ENCODE assay signal across 19 mouse cellular contexts in the genomic region with DNA sequence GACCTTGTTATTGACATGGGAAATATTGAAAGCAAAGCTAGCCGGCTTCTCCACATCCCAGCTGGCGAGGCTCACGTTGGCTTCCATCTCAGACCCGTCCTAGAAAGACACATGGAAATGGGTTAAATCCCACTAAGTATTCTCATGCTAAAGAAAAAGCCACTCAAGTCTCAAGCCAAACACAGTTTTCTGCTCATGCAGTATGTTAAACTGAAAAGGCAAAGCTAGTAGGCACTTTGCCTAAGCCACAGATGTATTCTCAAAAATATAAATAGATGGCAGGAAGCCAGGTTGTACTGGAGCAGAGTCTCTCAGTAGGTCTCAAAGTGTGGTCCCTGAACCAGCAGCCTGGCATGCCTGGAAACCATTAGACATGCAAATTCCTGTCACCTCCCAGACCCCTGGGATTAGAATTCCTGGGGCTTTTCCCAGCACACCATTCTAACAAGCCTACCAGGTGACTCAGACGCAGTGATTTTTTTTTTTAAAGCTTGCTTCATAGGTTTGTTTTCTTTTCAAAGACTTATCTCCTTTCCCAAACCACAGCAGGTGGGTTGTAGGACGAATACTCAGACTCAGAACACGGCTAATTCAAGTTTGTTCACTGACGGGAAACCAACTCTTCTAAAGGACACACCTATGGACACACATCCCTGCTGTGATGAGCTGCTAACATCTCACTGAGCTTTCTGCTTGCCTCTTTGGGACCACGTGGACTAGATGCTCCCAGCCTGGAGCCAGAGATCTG. TPM values are rescaled to one million over a fixed set of nuclear protein-coding genes. Genes with fewer than 3 reads are reported as not detected.
DNase-seq lines count a peak whose midpoint lies in the region; ATAC-seq lines count a peak whose summit lies in the region.
"Had no signal": no experiment of that assay in that cellular context is flagged by ENCODE, and none has a peak within 500 bp of the region (broad histone marks: within the 10 kb centered on the region; RNA-seq: fewer than 3 reads in every experiment).

No protein-coding gene starts in this region.

- H3K4me1 ChIP-seq in forebrain, embryonic 14.5 days (ENCODE audit: control insufficient read depth, insufficient read depth, low read length), result no peaks in the 10 kb centered on the region
- no peaks in the 10 kb centered on the region for H3K4me1 ChIP-seq in forebrain, embryonic 16.5 days (replicated peaks; ENCODE audit: control insufficient read depth, insufficient read depth, low read length)
- H3K4me1 ChIP-seq in midbrain, embryonic 11.5 days (ENCODE audit: control insufficient read depth, insufficient read depth, low read length), result no peaks in the 10 kb centered on the region
- no peaks in the 10 kb centered on the region for H3K4me1 ChIP-seq in midbrain, embryonic 10.5 days
- H3K4me1 ChIP-seq in embryonic facial prominence, embryonic 14.5 days (ENCODE audit: control insufficient read depth, insufficient read depth, low read length), result peaks cover 10% of the 10 kb centered on the region; the same call in 1 of the 2 replicates
- H3K4me1 ChIP-seq: forebrain, embryonic 12.5 days; heart, embryonic 12.5 days; hindbrain, embryonic 15.5 days; liver, embryonic 12.5 days had no signal

- no peak for ATAC-seq in forebrain, embryonic 14.5 days
- no peak for ATAC-seq in forebrain, embryonic 16.5 days
- no peak for ATAC-seq in midbrain, embryonic 11.5 days (ENCODE audit: low FRiP score)
- ATAC-seq in embryonic facial prominence, embryonic 14.5 days (ENCODE audit: low read depth), result peak; percentile 53
- ATAC-seq in cerebellum, adult (ENCODE audit: insufficient number of reproducible peaks, low FRiP score, low TSS enrichment), result no peak
- ATAC-seq: intestine, embryonic 16.5 days; liver, embryonic 12.5 days had no signal

- 55% methylated on average over 9 of the region's 9 CpGs for WGBS in forebrain, embryonic 14.5 days
- 48% methylated on average over 9 of the region's 9 CpGs for WGBS in forebrain, embryonic 16.5 days
- 55% methylated on average over 9 of the region's 9 CpGs for WGBS in midbrain, embryonic 11.5 days
- 59% methylated on average over 9 of the region's 9 CpGs for WGBS in midbrain, embryonic 10.5 days
- WGBS in embryonic facial prominence, embryonic 14.5 days, result 39% methylated on average over 9 of the region's 9 CpGs

- peaks cover 7% of the 10 kb centered on the region; the same call in 1 of the 2 replicates for H3K36me3 ChIP-seq in forebrain, embryonic 14.5 days (ENCODE audit: control insufficient read depth, insufficient read depth, low read length)
- no peaks in the 10 kb centered on the region for H3K36me3 ChIP-seq in forebrain, embryonic 16.5 days (ENCODE audit: control insufficient read depth, insufficient read depth)
- H3K36me3 ChIP-seq in midbrain, embryonic 11.5 days (ENCODE audit: control insufficient read depth, insufficient read depth, low read length), result no peaks in the 10 kb centered on the region; the same call in 1 of the 2 replicates
- peaks cover 39% of the 10 kb centered on the region for H3K36me3 ChIP-seq in midbrain, embryonic 10.5 days
- peaks cover 62% of the 10 kb centered on the region for H3K36me3 ChIP-seq in embryonic facial prominence, embryonic 14.5 days (ENCODE audit: control insufficient read depth, insufficient read depth, low read length)
- H3K36me3 ChIP-seq: liver, embryonic 12.5 days had no signal

- H3K4me3 ChIP-seq in forebrain, embryonic 14.5 days (ENCODE audit: low read depth, low read length), result no peak overlapping the region
- no peak overlapping the region for H3K4me3 ChIP-seq in forebrain, embryonic 16.5 days (replicated peaks; ENCODE audit: low read length)
- no peak overlapping the region for H3K4me3 ChIP-seq in midbrain, embryonic 11.5 days (ENCODE audit: low read depth, low read length)
- no peak overlapping the region for H3K4me3 ChIP-seq in midbrain, embryonic 10.5 days
- no peak overlapping the region for H3K4me3 ChIP-seq in embryonic facial prominence, embryonic 14.5 days (ENCODE audit: low read depth, low read length)
- H3K4me3 ChIP-seq: forebrain, embryonic 12.5 days; heart, embryonic 12.5 days; hindbrain, embryonic 15.5 days; liver, embryonic 12.5 days had no signal

- no peaks in the 10 kb centered on the region for H3K9me3 ChIP-seq in forebrain, embryonic 14.5 days (replicated peaks; ENCODE audit: control insufficient read depth, low read length)
- no peaks in the 10 kb centered on the region for H3K9me3 ChIP-seq in forebrain, embryonic 16.5 days (ENCODE audit: control insufficient read depth, low read length)
- no peaks in the 10 kb centered on the region for H3K9me3 ChIP-seq in midbrain, embryonic 11.5 days (ENCODE audit: control insufficient read depth, low read length)
- H3K9me3 ChIP-seq in midbrain, embryonic 10.5 days (replicated peaks), result no peaks in the 10 kb centered on the region
- H3K9me3 ChIP-seq in embryonic facial prominence, embryonic 14.5 days (ENCODE audit: control insufficient read depth, low read length), result no peaks in the 10 kb centered on the region
- H3K9me3 ChIP-seq: forebrain, embryonic 12.5 days; heart, embryonic 12.5 days; hindbrain, embryonic 15.5 days; liver, embryonic 12.5 days had no signal

- H3K9ac ChIP-seq in forebrain, embryonic 14.5 days (ENCODE audit: low read length), result no peak overlapping the region
- no peak overlapping the region for H3K9ac ChIP-seq in forebrain, embryonic 16.5 days (replicated peaks; ENCODE audit: low read depth, low read length)
- no peak overlapping the region for H3K9ac ChIP-seq in midbrain, embryonic 11.5 days (ENCODE audit: low read length)
- no peak overlapping the region for H3K9ac ChIP-seq in embryonic facial prominence, embryonic 14.5 days (ENCODE audit: low read depth, low read length)
- H3K9ac ChIP-seq: forebrain, embryonic 12.5 days; heart, embryonic 12.5 days; hindbrain, embryonic 15.5 days; liver, embryonic 12.5 days had no signal

- H3K27me3 ChIP-seq in forebrain, embryonic 14.5 days (replicated peaks; ENCODE audit: control insufficient read depth, insufficient read depth, low read length), result no peaks in the 10 kb centered on the region
- H3K27me3 ChIP-seq in forebrain, embryonic 16.5 days (replicated peaks; ENCODE audit: control insufficient read depth, insufficient read depth, low read length), result no peaks in the 10 kb centered on the region
- H3K27me3 ChIP-seq in midbrain, embryonic 11.5 days (ENCODE audit: control insufficient read depth, insufficient read depth, low read length), result no peaks in the 10 kb centered on the region
- no peaks in the 10 kb centered on the region for H3K27me3 ChIP-seq in midbrain, embryonic 10.5 days (ENCODE audit: low read depth, poor library complexity, severe bottlenecking)
- no peaks in the 10 kb centered on the region for H3K27me3 ChIP-seq in embryonic facial prominence, embryonic 14.5 days (replicated peaks; ENCODE audit: control insufficient read depth, insufficient read depth, low read length)
- H3K27me3 ChIP-seq: forebrain, embryonic 12.5 days; heart, embryonic 12.5 days; hindbrain, embryonic 15.5 days; liver, embryonic 12.5 days had no signal

- DNase-seq in forebrain, embryonic 14.5 days (ENCODE audit: low spot score), result peak; percentile 33
- DNase-seq in midbrain, embryonic 11.5 days (ENCODE audit: low spot score, missing footprints), result peak; percentile 65
- DNase-seq in midbrain, embryonic 10.5 days (ENCODE audit: low spot score), result no peak
- peak; percentile 82 for DNase-seq in embryonic facial prominence, embryonic 14.5 days (ENCODE audit: low spot score)
- DNase-seq in yolk sac, embryonic 10.5 days (ENCODE audit: low spot score), result no peak
- DNase-seq: cerebellum, adult 9-10 months; heart, postnatal 14 days; kidney, postnatal 36 days; lung, adult 2 months; lung, postnatal 36 days; right cerebral cortex, postnatal 4 days had no signal

- no peak overlapping the region for H3K27ac ChIP-seq in forebrain, embryonic 14.5 days (ENCODE audit: low read depth, low read length)
- no peak overlapping the region for H3K27ac ChIP-seq in forebrain, embryonic 16.5 days (ENCODE audit: low read length)
- no peak overlapping the region for H3K27ac ChIP-seq in midbrain, embryonic 11.5 days (ENCODE audit: low read depth, low read length)
- H3K27ac ChIP-seq in midbrain, embryonic 10.5 days (replicated peaks), result no peak overlapping the region
- H3K27ac ChIP-seq in embryonic facial prominence, embryonic 14.5 days (replicated peaks; ENCODE audit: low read depth, low read length), result peak overlapping the region; percentile 33; the same call in 1 of the 2 replicates
- H3K27ac ChIP-seq: forebrain, embryonic 12.5 days; hindbrain, embryonic 15.5 days; liver, embryonic 12.5 days; stomach, postnatal 0 days had no signal

- H3K4me2 ChIP-seq in forebrain, embryonic 14.5 days (ENCODE audit: low read length), result no peak overlapping the region
- H3K4me2 ChIP-seq in forebrain, embryonic 16.5 days (ENCODE audit: low read length), result no peak overlapping the region
- H3K4me2 ChIP-seq in midbrain, embryonic 11.5 days, result no peak overlapping the region
- no peak overlapping the region for H3K4me2 ChIP-seq in embryonic facial prominence, embryonic 14.5 days (ENCODE audit: low read depth, low read length)
- H3K4me2 ChIP-seq: forebrain, embryonic 12.5 days; heart, embryonic 12.5 days; hindbrain, embryonic 15.5 days; liver, embryonic 12.5 days had no signal

RNA-seq across cellular contexts. Expression of a gene that starts 55.1 kb away (rescaled TPM):
- polyA plus RNA-seq in forebrain, embryonic 14.5 days (2014; fragmentation: Nextera tagmentation; extraction: Ambion mirVana), result 127 and 151 TPM in 2 replicates
- 87.9 and 91.3 TPM in 2 replicates for polyA plus RNA-seq in forebrain, embryonic 16.5 days (2015; fragmentation: Nextera tagmentation; extraction: Ambion mirVana)
- polyA plus RNA-seq in midbrain, embryonic 11.5 days (2014; fragmentation: Nextera tagmentation; extraction: Ambion mirVana), result 215 and 220 TPM in 2 replicates
- polyA plus RNA-seq in midbrain, embryonic 10.5 days (2016; fragmentation: Nextera tagmentation; extraction: Ambion mirVana), result 223 and 273 TPM in 2 replicates
- 119 and 124 TPM in 2 replicates for polyA plus RNA-seq in embryonic facial prominence, embryonic 14.5 days (2014; fragmentation: Nextera tagmentation; extraction: Ambion mirVana)

Comparison
In these comparisons a context has a peak if more than half of its experiments do, and no peak if none do; other contexts are left out.
1. DNase-seq: peak in forebrain, embryonic 14.5 days (single experiment), midbrain, embryonic 11.5 days (single experiment) and embryonic facial prominence, embryonic 14.5 days (single experiment); none in midbrain, embryonic 10.5 days (single experiment) and yolk sac, embryonic 10.5 days (single experiment).